Mouse (Mus musculus) embryonic facial prominence, embryonic 14.5 days (tissue): ENCODE results near the gene Smyd4. TPM values are rescaled to one million over a fixed set of nuclear protein-coding genes. Genes with fewer than 3 reads are reported as not detected.

Experiments used
- ATAC-seq: fragments of 200-750 bp; cut with Nextera tagmentation; 2 replicates; pipeline ENCODE4 v1.8.0; 2017; ENCODE audit warnings: low read depth, moderate number of reproducible peaks, moderate TSS enrichment
- DNase-seq: peaks from one replicate; pipeline ENCODE4 v3.0.0-alpha.2; 2015; ENCODE audit warnings: low spot score
- H3K27ac ChIP-seq: fragments of 300-500 bp; sonication (generic); replicated peaks from 2 replicates; pipeline ENCODE4 v1.5.1; 2014; ENCODE audit warnings: low read depth, mild to moderate bottlenecking, low read length, moderate library complexity
- H3K27me3 ChIP-seq: fragments of 300-500 bp; sonication (generic); replicated peaks from 2 replicates; pipeline ENCODE4 v1.6.1; 2014; ENCODE audit warnings: low read length; ENCODE audit not compliant: control insufficient read depth, insufficient read depth
- H3K36me3 ChIP-seq: fragments of 300-500 bp; sonication (generic); 2 replicates; pipeline ENCODE4 v1.6.1; 2014; ENCODE audit warnings: low read length, mixed read lengths; ENCODE audit not compliant: control insufficient read depth, insufficient read depth
- H3K4me1 ChIP-seq: fragments of 300-500 bp; sonication (generic); 2 replicates; pipeline ENCODE4 v1.6.1; 2014; ENCODE audit warnings: antibody characterized with exemption, low read length; ENCODE audit not compliant: control insufficient read depth, insufficient read depth
- H3K4me2 ChIP-seq: fragments of 300-500 bp; sonication (generic); 2 replicates; pipeline ENCODE4 v1.6.1; 2014; ENCODE audit warnings: low read depth, mild to moderate bottlenecking, low read length, moderate library complexity, mixed read lengths
- H3K4me3 ChIP-seq: fragments of 300-500 bp; sonication (generic); 2 replicates; pipeline ENCODE4 v1.5.1; 2014; ENCODE audit warnings: low read depth, mild to moderate bottlenecking, low read length
- H3K9ac ChIP-seq: fragments of 300-500 bp; sonication (generic); 2 replicates; pipeline ENCODE4 v1.6.1; 2014; ENCODE audit warnings: low read depth, mild to moderate bottlenecking, low read length, moderate library complexity, mixed read lengths
- H3K9me3 ChIP-seq: fragments of 300-500 bp; sonication (generic); 2 replicates; pipeline ENCODE4 v1.6.1; 2016; ENCODE audit warnings: low read length; ENCODE audit not compliant: control insufficient read depth
- WGBS: fragments of 180-500 bp; shearing (Covaris S2); extraction: QIAGEN DNeasy Blood & Tissue Kit; methylation state at CpG from one replicate; pipeline ENCODE4 v1.1.7; 2014; 5-methylcytosine and 5-hydroxymethylcytosine counted together
- polyA plus RNA-seq: library from polyadenylated mRNA; unstranded; fragments of >200 nt; fragmentation: Nextera tagmentation; extraction: Ambion mirVana; gene quantifications from 2 replicates; pipeline ENCODE4 v1.2.1, GENCODE M21; 2014

Gene Smyd4
- polyA plus RNA-seq = 7.8 and 10.2 TPM in 2 replicates

- WGBS = under 1% methylated on average over 55 of the region's 56 CpGs
- H3K9me3 ChIP-seq = no peaks in the 10 kb centered on the region
- peak within 1 kb of the TSS; percentile 84 for H3K9ac ChIP-seq
- peak; percentile 98 for DNase-seq
- peak; percentile 100 for ATAC-seq
- peak within 1 kb of the TSS; percentile 55 for H3K27ac ChIP-seq
- peaks cover 17% of the 10 kb centered on the region; the same call in 1 of the 2 replicates for H3K4me1 ChIP-seq
- no peaks in the 10 kb centered on the region for H3K27me3 ChIP-seq
- peak within 1 kb of the TSS; percentile 86 for H3K4me2 ChIP-seq
- peak within 1 kb of the TSS; percentile 87 for H3K4me3 ChIP-seq
- H3K36me3 ChIP-seq = peaks cover 3% of the 10 kb centered on the region; the same call in 1 of the 2 replicates
These were observed at the start of gene Smyd4, which contains the start of gene Rpa1 for GRCm38 (mm10) chr11:75348199-75348889. TSS of gene Smyd4 (plus strand) at chr11:75348433. TSS of gene Rpa1 (minus strand) at chr11:75348324.

GRCm38 (mm10) chr11:75298491-75298890 is 49.7 kb upstream of the Smyd4 start:
- DNase-seq (no peak), ATAC-seq (no peak)
- peaks cover 44% of the 10 kb centered on the region for H3K36me3 ChIP-seq
- H3K27me3 ChIP-seq = 0 out of 2 replicates have a peak, but pooled peaks cover 4% of the 10 kb centered on the region
- peaks cover 8% of the 10 kb centered on the region for H3K4me1 ChIP-seq
- no peak overlapping the region for H3K4me2 ChIP-seq
- H3K9me3 ChIP-seq = no peaks in the 10 kb centered on the region
- H3K4me3 ChIP-seq = no peak overlapping the region
- WGBS = 45% methylated on average over 11 of the region's 11 CpGs
- no peak overlapping the region for H3K27ac ChIP-seq
- H3K9ac ChIP-seq = peak overlapping the region; percentile 38; the same call in 1 of the 2 replicates

GRCm38 (mm10) chr11:75299786-75300185 is 48.4 kb upstream of the Smyd4 start:
- no peak overlapping the region for H3K9ac ChIP-seq
- H3K4me3 ChIP-seq = no peak overlapping the region
- H3K9me3 ChIP-seq = no peaks in the 10 kb centered on the region
- no peak overlapping the region for H3K27ac ChIP-seq
- WGBS = 70% methylated on average over 10 of the region's 10 CpGs
- DNase-seq = no peak
- no peaks in the 10 kb centered on the region for H3K27me3 ChIP-seq
- H3K4me1 ChIP-seq = peaks cover 8% of the 10 kb centered on the region
- H3K4me2 ChIP-seq = no peak overlapping the region
- ATAC-seq = 0 out of 2 replicates have a peak, but pooled peaks have one; percentile 30
- H3K36me3 ChIP-seq = peaks cover 52% of the 10 kb centered on the region

GRCm38 (mm10) chr11:75300954-75301353 is 47.3 kb upstream of the Smyd4 start:
- DNase-seq (no peak), ATAC-seq (no peak)
- no peak overlapping the region for H3K27ac ChIP-seq
- no peak overlapping the region for H3K4me2 ChIP-seq
- H3K4me3 ChIP-seq = no peak overlapping the region
- no peaks in the 10 kb centered on the region for H3K27me3 ChIP-seq
- H3K9me3 ChIP-seq = no peaks in the 10 kb centered on the region
- WGBS = 91% methylated on average over 9 of the region's 9 CpGs
- no peak overlapping the region for H3K9ac ChIP-seq
- H3K4me1 ChIP-seq = peaks cover 8% of the 10 kb centered on the region
- H3K36me3 ChIP-seq = peaks cover 63% of the 10 kb centered on the region

GRCm38 (mm10) chr11:75304797-75305196 is 43.4 kb upstream of the Smyd4 start:
- Histone ChIP-seq H3K9ac (no peak overlapping the region), H3K9me3 (no peaks in the 10 kb centered on the region), H3K4me1 (no peaks in the 10 kb centered on the region), H3K36me3 (peaks cover 90% of the 10 kb centered on the region), H3K4me3 (no peak overlapping the region), H3K4me2 (no peak overlapping the region), H3K27ac (no peak overlapping the region), H3K27me3 (no peaks in the 10 kb centered on the region)
- ATAC-seq = no peak
- 85% methylated on average over 9 of the region's 9 CpGs for WGBS
- DNase-seq = no peak

- Histone ChIP-seq H3K9me3 (no peaks in the 10 kb centered on the region), H3K27me3 (no peaks in the 10 kb centered on the region), H3K9ac (no peak overlapping the region), H3K4me2 (no peak overlapping the region), H3K27ac (no peak overlapping the region), H3K36me3 (peaks cover 89% of the 10 kb centered on the region), H3K4me1 (no peaks in the 10 kb centered on the region), H3K4me3 (no peak overlapping the region)
- 77% methylated on average over 4 of the region's 4 CpGs for WGBS
- ATAC-seq (0 out of 2 replicates have a peak, but pooled peaks have one; percentile 30), DNase-seq (peak; percentile 45)
These were observed 39.6 kb upstream of the Smyd4 start for GRCm38 (mm10) chr11:75308650-75309049.

- peaks cover 93% of the 10 kb centered on the region for H3K36me3 ChIP-seq
- ATAC-seq = no peak
These were observed 37.4 kb upstream of the Smyd4 start for GRCm38 (mm10) chr11:75310813-75311212.

GRCm38 (mm10) chr11:75311751-75312150 is 36.5 kb upstream of the Smyd4 start:
- no peak for DNase-seq
- no peak overlapping the region for H3K27ac ChIP-seq
- no peak overlapping the region for H3K4me2 ChIP-seq
- WGBS = 88% methylated on average over 6 of the region's 6 CpGs
- no peak overlapping the region for H3K9ac ChIP-seq
- no peaks in the 10 kb centered on the region for H3K9me3 ChIP-seq
- H3K27me3 ChIP-seq = no peaks in the 10 kb centered on the region
- ATAC-seq = no peak
- H3K4me3 ChIP-seq = no peak overlapping the region
- H3K36me3 ChIP-seq = peaks cover 89% of the 10 kb centered on the region
- H3K4me1 ChIP-seq = no peaks in the 10 kb centered on the region

More at GRCm38 (mm10) chr11:75310813-75311212, 37.4 kb upstream of the Smyd4 start:
- H3K4me3 ChIP-seq = no peak overlapping the region
- no peaks in the 10 kb centered on the region for H3K4me1 ChIP-seq
- no peaks in the 10 kb centered on the region for H3K27me3 ChIP-seq
- DNase-seq = no peak
- WGBS = 79% methylated on average over 8 of the region's 8 CpGs
- H3K27ac ChIP-seq = no peak overlapping the region
- H3K9me3 ChIP-seq = no peaks in the 10 kb centered on the region
- H3K9ac ChIP-seq = no peak overlapping the region
- H3K4me2 ChIP-seq = no peak overlapping the region

- Histone ChIP-seq H3K4me2 (no peak overlapping the region), H3K27me3 (no peaks in the 10 kb centered on the region), H3K4me3 (no peak overlapping the region), H3K4me1 (no peaks in the 10 kb centered on the region), H3K27ac (no peak overlapping the region), H3K9ac (no peak overlapping the region), H3K9me3 (no peaks in the 10 kb centered on the region), H3K36me3 (peaks cover 86% of the 10 kb centered on the region)
- DNase-seq = no peak
- no peak for ATAC-seq
- WGBS = 86% methylated on average over 8 of the region's 8 CpGs
These were observed 34.4 kb upstream of the Smyd4 start for GRCm38 (mm10) chr11:75313834-75314233.
